Mouse (Mus musculus) adrenal gland, postnatal 14 days (tissue): ENCODE results near the gene Cybb. TPM values are rescaled to one million over a fixed set of nuclear protein-coding genes. Genes with fewer than 3 reads are reported as not detected.
"Not testable (repeated sequence)": the region's sequence is repeated elsewhere in the genome, so short reads cannot be mapped to it uniquely, and the experiment has no call there.

ENCODE experiments used
- DNase-seq: peaks from one replicate; pipeline ENCODE4 v3.0.0; 2021; ENCODE audit warnings: mixed read lengths
- long read RNA-seq, 2 experiments: library from polyadenylated mRNA; stranded (forward); transcript quantifications; one replicate each; pipeline ENCODE4 v2.0.0; 2021
- total RNA-seq: library from RNA; stranded (reverse); gene quantifications from 2 replicates; pipeline ENCODE4 v1.2.3, GENCODE M21; 2021

Cybb gene
- 6.6 and 10.3 TPM in 2 replicates for total RNA-seq
- long read RNA-seq, experiment 1, full-length matches to known transcripts, result 1 of 1 reads
- long read RNA-seq, experiment 1, partial matches to known transcripts, result 0 of 1 reads
- long read RNA-seq, experiment 1, other reads (novel, unspliced or antisense), result 0 of 1 reads
- long read RNA-seq, experiment 2, full-length matches to known transcripts, result 1 of 1 reads
- long read RNA-seq, experiment 2, partial matches to known transcripts, result 0 of 1 reads
- long read RNA-seq, experiment 2, other reads (novel, unspliced or antisense), result 0 of 1 reads

- DNase-seq, result no peak
These were observed at the start of gene Cybb for GRCm38 (mm10) chrX:9487671-9488070. TSS of gene Cybb (minus strand) at chrX:9487771.

GRCm38 (mm10) chrX:9536881-9537280 lies 49.3 kb upstream of the Cybb start:
- no peak for DNase-seq

GRCm38 (mm10) chrX:9519969-9520368 lies 32.4 kb upstream of the Cybb start:
- peak; percentile 13 for DNase-seq

- DNase-seq, result not testable (repeated sequence)
These were observed 30.0 kb upstream of the Cybb start for GRCm38 (mm10) chrX:9517531-9517930.

GRCm38 (mm10) chrX:9475036-9475435 lies 12.5 kb downstream of the Cybb start:
- not testable (repeated sequence) for DNase-seq

- DNase-seq, result no peak
These were observed 13.1 kb downstream of the Cybb start for GRCm38 (mm10) chrX:9474440-9474839.

- no peak for DNase-seq
These were observed 13.8 kb downstream of the Cybb start for GRCm38 (mm10) chrX:9473768-9474167.

- DNase-seq, result no peak
These were observed 16.7 kb downstream of the Cybb start for GRCm38 (mm10) chrX:9470811-9471388.

GRCm38 (mm10) chrX:9469100-9469499 lies 18.5 kb downstream of the Cybb start:
- no peak for DNase-seq

- DNase-seq, result no peak
These were observed 20.6 kb downstream of the Cybb start for GRCm38 (mm10) chrX:9467020-9467419.

GRCm38 (mm10) chrX:9465890-9466289 lies 21.7 kb downstream of the Cybb start:
- no peak for DNase-seq

GRCm38 (mm10) chrX:9462671-9463070 lies 24.9 kb downstream of the Cybb start:
- no peak for DNase-seq

- DNase-seq, result no peak
These were observed 26.2 kb downstream of the Cybb start for GRCm38 (mm10) chrX:9461399-9461798.

GRCm38 (mm10) chrX:9460387-9460930 lies 27.1 kb downstream of the Cybb start:
- DNase-seq, result no peak

- DNase-seq, result no peak
These were observed 35.2 kb downstream of the Cybb start for GRCm38 (mm10) chrX:9452375-9452774.

GRCm38 (mm10) chrX:9447284-9447683 lies 40.3 kb downstream of the Cybb start:
- no peak for DNase-seq

- DNase-seq, result peak; percentile 9
These were observed 46.5 kb downstream of the Cybb start for GRCm38 (mm10) chrX:9441102-9441501.

GRCm38 (mm10) chrX:9440556-9440955 lies 47.0 kb downstream of the Cybb start:
- no peak for DNase-seq

- no peak for DNase-seq
These were observed 48.3 kb downstream of the Cybb start for GRCm38 (mm10) chrX:9439257-9439656.

- DNase-seq, result no peak
These were observed 73.7 kb downstream of the Cybb start for GRCm38 (mm10) chrX:9413889-9414288.
